Mouse (Mus musculus) hindbrain, embryonic 14.5 days (tissue): ENCODE results near the gene Hs2st1. TPM values are rescaled to one million over a fixed set of nuclear protein-coding genes. Genes with fewer than 3 reads are reported as not detected.

Source experiments
- ATAC-seq: fragments of 200-750 bp; cut with Nextera tagmentation; 2 replicates; pipeline ENCODE4 v1.8.0; 2017; ENCODE audit warnings: moderate number of reproducible peaks, mild to moderate bottlenecking, moderate TSS enrichment, moderate library complexity; ENCODE audit not compliant: low FRiP score
- DNase-seq: peaks from one replicate; pipeline ENCODE4 v3.0.0-alpha.2; 2015; ENCODE audit warnings: low spot score
- H3K27ac ChIP-seq: fragments of 300-500 bp; sonication (generic); 2 replicates; pipeline ENCODE4 v1.5.1; 2014; ENCODE audit warnings: mild to moderate bottlenecking, moderate library complexity
- H3K27me3 ChIP-seq: fragments of 300-500 bp; sonication (generic); 2 replicates; pipeline ENCODE4 v1.6.1; 2014; ENCODE audit warnings: mild to moderate bottlenecking, low read length, mixed read lengths; ENCODE audit not compliant: control insufficient read depth, insufficient read depth
- H3K36me3 ChIP-seq: fragments of 300-500 bp; sonication (generic); replicated peaks from 2 replicates; pipeline ENCODE4 v1.6.1; 2014; ENCODE audit not compliant: control insufficient read depth, insufficient read depth
- H3K4me1 ChIP-seq: fragments of 300-500 bp; sonication (generic); replicated peaks from 2 replicates; pipeline ENCODE4 v1.6.1; 2014; ENCODE audit warnings: antibody characterized with exemption, low read length, mixed read lengths; ENCODE audit not compliant: control insufficient read depth, insufficient read depth
- H3K4me2 ChIP-seq: fragments of 300-500 bp; sonication (generic); replicated peaks from 2 replicates; pipeline ENCODE4 v1.6.1; 2014; ENCODE audit warnings: mild to moderate bottlenecking, moderate library complexity
- H3K4me3 ChIP-seq: fragments of 300-500 bp; sonication (generic); replicated peaks from 2 replicates; pipeline ENCODE4 v1.5.1; 2014; ENCODE audit warnings: mild to moderate bottlenecking, low read length
- H3K9ac ChIP-seq: fragments of 300-500 bp; sonication (generic); 2 replicates; pipeline ENCODE4 v1.6.1; 2014
- H3K9me3 ChIP-seq: fragments of 300-500 bp; sonication (generic); 2 replicates; pipeline ENCODE4 v1.6.1; 2016; ENCODE audit warnings: low read length; ENCODE audit not compliant: control insufficient read depth
- WGBS: fragments of 180-500 bp; shearing (Covaris S2); extraction: QIAGEN DNeasy Blood & Tissue Kit; methylation state at CpG from one replicate; pipeline ENCODE4 v1.1.7; 2014; 5-methylcytosine and 5-hydroxymethylcytosine counted together
- polyA plus RNA-seq: library from polyadenylated mRNA; unstranded; fragments of >200 nt; fragmentation: Nextera tagmentation; extraction: Ambion mirVana; gene quantifications from 2 replicates; pipeline ENCODE4 v1.2.1, GENCODE M21; 2014

Gene Hs2st1
- polyA plus RNA-seq, 1 experiment from 2014 or later = 15.2 TPM

DNA sequence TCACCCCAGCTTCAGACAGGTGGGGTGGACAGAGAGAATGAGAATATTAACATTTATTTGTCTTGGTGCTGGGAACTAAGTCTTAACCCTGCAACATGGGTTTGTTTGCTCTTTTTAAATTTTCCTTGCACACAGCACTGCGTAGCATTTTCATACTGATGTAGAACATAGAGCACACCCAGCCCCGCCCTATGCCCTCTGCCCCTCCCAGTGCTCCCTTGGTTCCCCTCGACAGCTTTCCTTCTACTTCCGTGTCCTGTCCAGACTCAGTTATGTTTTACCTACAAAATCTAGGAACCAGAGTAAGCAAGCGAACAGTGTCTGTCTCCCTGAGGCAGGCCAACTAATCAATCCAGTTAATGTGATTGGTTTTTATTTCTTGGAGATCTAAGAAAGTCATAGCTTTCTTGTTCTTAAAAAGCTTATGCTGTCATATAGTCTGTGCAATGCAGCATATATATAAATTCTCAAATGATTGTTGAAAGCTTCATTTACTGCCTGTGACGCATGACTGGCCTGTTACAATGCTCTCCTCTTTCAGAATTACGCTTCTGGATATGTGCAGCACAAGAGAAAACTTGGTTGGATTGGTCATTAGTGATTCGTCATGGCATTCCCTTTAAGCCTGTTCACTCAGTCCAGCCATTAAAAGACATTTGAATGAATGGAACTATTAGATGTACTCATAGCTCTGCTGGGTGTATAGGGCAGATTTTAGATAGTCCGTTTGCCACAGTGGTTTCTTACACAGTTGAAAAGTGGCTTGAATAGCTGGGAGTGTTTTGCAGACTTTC is 23.2 kb upstream of the Hs2st1 start:
- no peak for DNase-seq
- 75% methylated on average over 9 of the region's 9 CpGs for WGBS
- no peak overlapping the region for H3K9ac ChIP-seq
- H3K27ac ChIP-seq = no peak overlapping the region
- peaks cover 43% of the 10 kb centered on the region for H3K36me3 ChIP-seq
- ATAC-seq = no peak
- H3K4me1 ChIP-seq = no peaks in the 10 kb centered on the region
- H3K4me2 ChIP-seq = no peak overlapping the region
- H3K4me3 ChIP-seq = no peak overlapping the region
- no peaks in the 10 kb centered on the region for H3K27me3 ChIP-seq
- no peaks in the 10 kb centered on the region for H3K9me3 ChIP-seq

DNA sequence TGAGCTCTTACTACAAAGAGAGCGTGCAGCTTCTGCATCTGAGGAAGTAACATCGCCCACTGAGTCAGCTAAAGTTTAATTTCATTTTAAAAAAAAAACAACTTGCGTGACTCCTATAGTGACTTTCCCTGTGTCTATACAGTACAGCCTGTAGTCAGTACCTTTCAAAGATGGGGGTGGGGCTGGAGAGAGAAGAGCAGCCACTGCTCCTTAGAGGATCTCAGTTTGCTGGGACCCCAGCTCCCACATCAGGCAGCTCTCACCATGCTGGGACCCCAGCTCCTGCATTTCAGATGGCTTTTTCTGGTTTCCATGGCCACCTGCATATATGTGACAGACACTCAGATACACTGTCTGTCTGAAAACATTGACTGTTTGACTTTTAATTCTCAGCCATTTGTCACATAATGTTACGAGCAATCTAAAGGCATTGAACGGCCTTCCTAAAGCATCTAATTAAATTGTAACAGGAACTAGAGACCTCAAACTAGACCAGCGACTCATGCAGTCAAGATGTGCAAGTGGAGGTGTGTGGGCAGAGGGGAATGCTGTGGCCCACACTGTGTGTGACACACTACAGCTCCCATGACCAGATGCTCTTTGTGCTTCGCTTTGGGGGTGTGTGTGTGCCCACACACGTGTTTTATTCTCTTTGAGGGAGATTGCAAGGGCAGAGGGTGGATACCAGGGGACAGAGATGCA is 19.4 kb upstream of the Hs2st1 start:
- H3K36me3 ChIP-seq = peaks cover 31% of the 10 kb centered on the region
- WGBS = 75% methylated on average over 8 of the region's 8 CpGs
- H3K4me1 ChIP-seq = no peaks in the 10 kb centered on the region
- no peak overlapping the region for H3K27ac ChIP-seq
- ATAC-seq (no peak), DNase-seq (no peak)
- no peak overlapping the region for H3K9ac ChIP-seq
- no peak overlapping the region for H3K4me3 ChIP-seq
- no peak overlapping the region for H3K4me2 ChIP-seq
- no peaks in the 10 kb centered on the region for H3K27me3 ChIP-seq
- H3K9me3 ChIP-seq = no peaks in the 10 kb centered on the region

DNA sequence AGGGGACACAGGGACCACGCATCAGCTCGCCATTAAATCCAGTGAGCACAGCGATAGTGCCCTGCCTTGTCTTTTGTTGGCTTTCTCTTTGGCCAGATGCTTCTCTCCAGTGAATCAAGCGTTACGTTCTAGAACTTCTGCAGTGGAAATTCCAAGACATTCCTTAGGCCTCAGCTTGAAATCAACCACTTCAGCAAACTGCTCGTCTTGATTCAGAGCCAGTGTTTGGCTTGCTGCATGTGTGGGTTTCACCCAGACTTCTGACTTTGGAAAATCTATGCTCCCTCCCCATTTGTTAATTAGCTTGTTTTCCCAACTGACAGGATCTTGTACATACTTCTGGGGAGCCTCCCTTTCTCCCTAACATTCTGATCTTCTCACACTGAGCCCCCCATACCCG is 16.8 kb upstream of the Hs2st1 start:
- 85% methylated on average over 7 of the region's 7 CpGs for whole genome bisulfite sequencing
- H3K9ac ChIP-seq = no peak overlapping the region
- H3K4me3 ChIP-seq = no peak overlapping the region
- H3K4me2 ChIP-seq = no peak overlapping the region
- H3K9me3 ChIP-seq = no peaks in the 10 kb centered on the region
- H3K4me1 ChIP-seq = no peaks in the 10 kb centered on the region
- ATAC-seq (no peak), DNase-seq (no peak)
- peaks cover 32% of the 10 kb centered on the region for H3K36me3 ChIP-seq
- no peaks in the 10 kb centered on the region for H3K27me3 ChIP-seq
- H3K27ac ChIP-seq = no peak overlapping the region

DNA sequence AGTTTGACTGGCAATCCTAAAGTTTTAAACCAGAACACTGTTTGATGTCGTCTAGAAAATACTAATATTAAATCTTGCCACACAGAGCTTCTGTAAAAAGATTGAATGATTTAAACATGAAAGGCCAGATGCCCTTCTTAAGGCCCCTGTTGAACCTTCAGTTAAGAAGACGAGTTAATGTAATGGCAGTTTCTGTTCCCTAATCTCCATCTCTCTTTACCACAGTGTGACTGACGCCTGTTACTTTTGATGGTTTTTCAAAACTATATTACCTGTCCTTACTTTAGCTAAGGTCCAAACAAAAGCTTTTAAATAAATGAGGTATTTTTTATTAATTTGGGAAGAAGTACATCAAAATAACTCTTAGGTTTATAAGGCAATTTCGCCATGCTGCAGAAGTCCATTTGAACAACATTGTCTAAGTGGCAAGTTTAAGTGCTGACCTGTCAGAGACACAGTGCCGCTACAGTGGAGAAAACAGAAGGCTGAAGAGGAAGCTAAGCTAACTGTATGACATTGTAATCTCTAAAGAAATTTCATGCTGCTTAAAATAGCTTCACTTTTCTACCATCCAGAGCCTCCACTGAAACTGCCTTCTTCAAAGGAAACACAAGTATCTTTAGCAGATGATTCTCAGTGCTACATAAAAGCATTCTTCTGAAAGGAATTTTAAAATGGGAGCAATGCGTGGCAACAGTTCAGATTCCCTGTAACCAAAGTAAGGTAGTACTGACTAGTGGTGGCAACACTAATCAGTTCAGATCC is 15.0 kb upstream of the Hs2st1 start:
- no peak for DNase-seq
- Histone ChIP-seq H3K9me3 (no peaks in the 10 kb centered on the region), H3K27me3 (no peaks in the 10 kb centered on the region), H3K4me1 (no peaks in the 10 kb centered on the region), H3K36me3 (peaks cover 25% of the 10 kb centered on the region; the same call in 1 of the 2 replicates), H3K4me3 (no peak overlapping the region), H3K9ac (no peak overlapping the region), H3K4me2 (no peak overlapping the region), H3K27ac (no peak overlapping the region)
- 91% methylated on average over 6 of the region's 6 CpGs for WGBS
- no peak for ATAC-seq

DNA sequence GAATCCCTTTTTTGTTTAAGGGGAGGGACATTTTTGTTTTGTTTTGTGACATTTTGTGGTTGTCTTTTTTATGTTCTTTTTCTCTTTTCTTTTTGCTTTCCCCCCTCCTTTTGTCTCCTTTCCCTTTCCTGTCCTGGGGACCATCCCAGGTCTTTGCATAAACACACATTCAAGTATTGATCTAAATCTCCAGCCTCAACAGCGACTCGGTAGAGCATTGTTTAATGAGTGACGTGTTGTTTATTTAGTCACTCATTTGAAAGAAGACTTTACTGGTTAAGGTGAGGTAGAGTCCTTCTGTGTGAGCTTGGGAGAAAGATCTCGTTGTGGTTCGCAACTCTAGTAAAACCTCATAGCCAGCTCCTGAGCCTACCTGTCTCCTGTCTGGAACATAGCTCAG is 13.8 kb upstream of the Hs2st1 start:
- ATAC-seq = no peak
- no peak overlapping the region for H3K9ac ChIP-seq
- no peak for DNase-seq
- no peaks in the 10 kb centered on the region for H3K4me1 ChIP-seq
- H3K36me3 ChIP-seq = peaks cover 36% of the 10 kb centered on the region
- no peaks in the 10 kb centered on the region for H3K27me3 ChIP-seq
- H3K27ac ChIP-seq = no peak overlapping the region
- H3K9me3 ChIP-seq = no peaks in the 10 kb centered on the region
- WGBS = 62% methylated on average over 5 of the region's 5 CpGs
- H3K4me3 ChIP-seq = no peak overlapping the region
- no peak overlapping the region for H3K4me2 ChIP-seq

DNA sequence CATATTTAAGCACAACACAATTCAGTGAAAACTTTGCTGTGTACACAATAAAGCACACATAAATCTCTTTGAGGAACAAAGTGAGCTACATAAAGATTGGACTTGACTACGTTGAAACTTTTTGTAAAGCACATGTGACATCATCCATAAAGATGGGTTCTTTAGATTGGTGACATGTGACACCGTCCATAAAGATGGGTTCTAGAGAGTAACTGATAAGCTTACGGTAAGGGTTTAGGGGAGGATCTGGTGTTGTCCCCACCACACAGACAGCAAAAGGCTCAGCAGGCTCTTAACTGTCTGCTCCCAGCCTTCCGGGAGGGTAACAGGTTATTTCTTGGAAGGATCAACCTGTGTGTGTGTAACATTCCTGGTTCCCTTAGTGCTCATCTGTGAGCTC is 12.3 kb upstream of the Hs2st1 start:
- DNase-seq = no peak
- no peaks in the 10 kb centered on the region for H3K27me3 ChIP-seq
- H3K4me2 ChIP-seq = no peak overlapping the region
- no peak overlapping the region for H3K9ac ChIP-seq
- H3K9me3 ChIP-seq = no peaks in the 10 kb centered on the region
- no peak for ATAC-seq
- WGBS = 98% methylated on average over 4 of the region's 4 CpGs
- no peak overlapping the region for H3K4me3 ChIP-seq
- H3K36me3 ChIP-seq = peaks cover 46% of the 10 kb centered on the region
- no peaks in the 10 kb centered on the region for H3K4me1 ChIP-seq
- no peak overlapping the region for H3K27ac ChIP-seq

DNA sequence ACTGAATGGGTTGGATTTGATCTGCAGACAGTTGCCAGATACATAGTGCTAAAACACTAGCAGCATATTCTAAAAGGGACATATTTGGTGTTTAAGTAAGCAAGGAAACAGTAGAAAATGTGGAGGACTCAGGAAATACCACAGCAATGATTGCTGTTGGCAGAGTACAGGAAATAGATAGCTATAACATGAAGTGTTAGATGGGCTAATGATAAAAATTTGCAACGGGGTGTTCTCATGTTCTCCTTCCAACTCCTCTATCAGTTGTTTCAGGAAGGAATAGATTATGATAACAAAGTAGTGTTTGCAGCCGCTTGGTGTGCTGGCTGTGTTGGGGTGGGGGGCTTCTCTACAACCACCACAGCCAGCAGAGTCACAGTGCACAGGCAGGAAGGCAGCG is 11.9 kb upstream of the Hs2st1 start:
- H3K27ac ChIP-seq = no peak overlapping the region
- H3K9ac ChIP-seq = no peak overlapping the region
- H3K4me3 ChIP-seq = no peak overlapping the region
- no peaks in the 10 kb centered on the region for H3K4me1 ChIP-seq
- ATAC-seq (no peak), DNase-seq (no peak)
- no peaks in the 10 kb centered on the region for H3K9me3 ChIP-seq
- H3K4me2 ChIP-seq = no peak overlapping the region
- WGBS = 94% methylated on average over 3 of the region's 3 CpGs
- peaks cover 42% of the 10 kb centered on the region for H3K36me3 ChIP-seq
- H3K27me3 ChIP-seq = no peaks in the 10 kb centered on the region

DNA sequence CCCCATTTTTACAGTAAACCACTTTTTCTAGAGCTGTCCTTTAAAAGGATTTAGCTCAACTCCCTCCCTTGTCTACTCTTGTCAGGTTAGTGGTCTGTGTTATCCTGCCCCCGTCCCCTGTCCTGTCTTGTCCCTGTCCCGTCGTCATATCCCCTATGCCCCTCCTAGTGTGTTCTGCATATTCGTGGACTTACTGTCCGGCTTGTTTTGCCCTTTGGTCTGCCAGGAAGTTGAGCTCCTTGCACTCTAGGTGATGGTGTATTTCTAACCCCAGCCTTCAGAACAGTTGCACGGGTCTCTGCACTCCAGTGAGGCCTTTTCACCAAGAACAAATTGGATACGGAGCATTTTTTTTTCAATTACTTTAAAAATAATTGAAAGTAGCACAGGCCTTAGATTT is 10.3 kb upstream of the Hs2st1 start:
- Histone ChIP-seq H3K9ac (no peak overlapping the region), H3K27ac (no peak overlapping the region), H3K9me3 (no peaks in the 10 kb centered on the region), H3K27me3 (no peaks in the 10 kb centered on the region), H3K4me1 (no peaks in the 10 kb centered on the region), H3K36me3 (peaks cover 37% of the 10 kb centered on the region), H3K4me3 (no peak overlapping the region), H3K4me2 (no peak overlapping the region)
- DNase-seq = no peak
- WGBS = 82% methylated on average over 7 of the region's 7 CpGs
- ATAC-seq = no peak

DNA sequence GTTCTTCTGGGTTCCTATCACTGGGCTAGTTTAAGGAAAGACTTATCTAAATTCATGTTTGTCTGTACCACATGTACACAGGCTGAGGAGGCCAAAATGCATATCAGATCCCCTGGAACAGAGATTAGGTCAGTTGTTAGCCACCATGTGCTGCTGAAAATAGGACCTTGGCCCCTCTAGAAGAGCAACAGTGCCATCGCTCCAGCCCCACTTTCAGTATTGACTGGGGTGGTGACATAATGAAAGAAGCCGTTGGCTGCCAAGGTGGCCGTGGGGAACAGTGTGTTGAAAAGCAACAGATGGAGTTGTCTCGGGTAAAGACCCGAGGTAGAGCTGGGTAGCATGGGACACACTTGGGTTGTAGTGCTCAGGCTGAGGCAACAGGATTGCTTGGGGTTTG is 9.8 kb upstream of the Hs2st1 start:
- WGBS = 90% methylated on average over 5 of the region's 5 CpGs

More for the DNA sequence above, 9.8 kb upstream of the Hs2st1 start:
- Histone ChIP-seq H3K9ac (no peak overlapping the region), H3K9me3 (no peaks in the 10 kb centered on the region), H3K4me2 (no peak overlapping the region), H3K27me3 (no peaks in the 10 kb centered on the region), H3K4me3 (no peak overlapping the region), H3K27ac (no peak overlapping the region), H3K36me3 (peaks cover 37% of the 10 kb centered on the region), H3K4me1 (no peaks in the 10 kb centered on the region)
- DNase-seq (no peak), ATAC-seq (peak; percentile 11; the same call in 1 of the 2 replicates)
